8 mouse cellular contexts compared by ENCODE assay signal in the genomic region with DNA sequence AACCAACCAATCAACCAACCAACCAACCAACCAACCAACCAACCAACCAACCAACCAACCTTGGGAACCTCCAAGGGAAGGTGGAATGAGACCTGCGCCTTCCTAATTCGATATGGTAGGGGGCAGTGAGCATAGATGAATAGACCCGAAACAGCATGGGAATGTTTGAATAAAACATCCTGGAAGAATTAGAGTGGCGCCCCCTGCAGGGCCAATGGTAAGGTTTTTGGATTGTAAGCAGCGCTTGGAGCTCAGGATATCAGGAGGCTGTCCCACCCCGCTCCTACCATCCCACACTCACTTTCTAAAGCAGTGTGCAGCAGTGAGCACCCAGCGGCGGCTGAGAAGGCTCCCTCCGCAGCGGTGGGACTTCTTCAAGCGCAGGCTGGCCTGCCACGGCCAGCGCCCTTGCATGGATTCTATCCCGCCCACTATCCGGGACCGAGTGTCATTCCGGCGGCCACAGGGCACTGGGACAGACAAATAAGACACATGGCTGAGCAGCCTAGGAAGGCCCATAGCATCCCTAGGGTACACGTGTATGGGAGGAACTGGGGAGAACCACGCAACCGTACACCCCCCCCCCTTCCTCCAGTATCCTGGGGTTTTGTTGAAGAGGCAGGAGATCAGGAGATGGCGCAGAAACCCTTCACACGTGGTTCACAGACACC. TPM values are rescaled to one million over a fixed set of nuclear protein-coding genes. Genes with fewer than 3 reads are reported as not detected.
DNase-seq lines count a peak whose midpoint lies in the region; ATAC-seq and TF ChIP-seq lines count a peak whose summit lies in the region.

No protein-coding gene starts in this region.

- peak overlapping the region; percentile 45 for H3K4me3 ChIP-seq in hindbrain, embryonic 10.5 days
- H3K4me3 ChIP-seq in hindbrain, embryonic 16.5 days (ENCODE audit: low read length): no peak overlapping the region
- no peak overlapping the region for H3K4me3 ChIP-seq in bone marrow macrophage, adult 2 months (ENCODE audit: insufficient read depth, low read length)

- no peaks in the 10 kb centered on the region for H3K9me3 ChIP-seq in hindbrain, embryonic 10.5 days
- H3K9me3 ChIP-seq in hindbrain, embryonic 16.5 days (ENCODE audit: control insufficient read depth, low read length): no peaks in the 10 kb centered on the region

- 38% methylated on average over 23 of the region's 23 CpGs for WGBS in hindbrain, embryonic 10.5 days
- WGBS in hindbrain, embryonic 16.5 days: 42% methylated on average over 23 of the region's 23 CpGs

- TF ChIP-seq CTCF in bone marrow macrophage, adult 2 months (IDR thresholded peaks at IDR 0.05; ENCODE audit: low read depth, low read length): 0 out of 2 replicates have a peak, but pooled peaks have one; percentile 12

- H3K9ac ChIP-seq in hindbrain, embryonic 16.5 days (ENCODE audit: low read depth, low read length): no peak overlapping the region

- no peak for DNase-seq in hindbrain, embryonic 10.5 days (ENCODE audit: low spot score)
- DNase-seq in kidney, postnatal 10 days: peak; percentile 28
- DNase-seq in naive thymus-derived CD4-positive, alpha-beta T cell, adult 2 months (ENCODE audit: low read depth): peak; percentile 57
- no peak for DNase-seq in cerebellum, adult 11 months
- DNase-seq in frontal cortex, adult 2 months (ENCODE audit: extremely low spot score in 1 of 2, low spot score in 1 of 2): no peak

- no peak overlapping the region; the same call in 1 of the 2 replicates for H3K4me2 ChIP-seq in hindbrain, embryonic 16.5 days (ENCODE audit: low read length)

- peaks cover 11% of the 10 kb centered on the region; the same call in 1 of the 2 replicates for H3K4me1 ChIP-seq in hindbrain, embryonic 10.5 days (replicated peaks)
- no peaks in the 10 kb centered on the region for H3K4me1 ChIP-seq in hindbrain, embryonic 16.5 days (ENCODE audit: control insufficient read depth, insufficient read depth, low read depth, low read length)
- H3K4me1 ChIP-seq in bone marrow macrophage, adult 2 months (ENCODE audit: control insufficient read depth, insufficient read depth, low read length): no peaks in the 10 kb centered on the region

- H3K27me3 ChIP-seq in hindbrain, embryonic 10.5 days (ENCODE audit: insufficient read depth, poor library complexity, severe bottlenecking): peaks cover 15% of the 10 kb centered on the region
- H3K27me3 ChIP-seq in hindbrain, embryonic 16.5 days (replicated peaks; ENCODE audit: control insufficient read depth, insufficient read depth, low read length): peaks cover 3% of the 10 kb centered on the region; the same call in 1 of the 2 replicates

- no peaks in the 10 kb centered on the region for H3K36me3 ChIP-seq in hindbrain, embryonic 10.5 days
- no peaks in the 10 kb centered on the region for H3K36me3 ChIP-seq in hindbrain, embryonic 16.5 days (ENCODE audit: control insufficient read depth, insufficient read depth, low read length)

- H3K27ac ChIP-seq in hindbrain, embryonic 10.5 days: peak overlapping the region; percentile 23; the same call in 1 of the 2 replicates
- no peak overlapping the region for H3K27ac ChIP-seq in hindbrain, embryonic 16.5 days (ENCODE audit: low read depth, low read length)
- no peak overlapping the region for H3K27ac ChIP-seq in bone marrow macrophage, adult 2 months (ENCODE audit: insufficient read depth, low read depth, low read length)

- ATAC-seq in hindbrain, embryonic 16.5 days: no peak; the same call in 1 of the 2 replicates
- no peak for ATAC-seq in erythroid progenitor cell, adult 5-6 weeks (replicated peaks; ENCODE audit: low FRiP score, poor library complexity, severe bottlenecking)

- TF ChIP-seq POLR2A in bone marrow macrophage, adult 2 months (IDR thresholded peaks at IDR 0.05; ENCODE audit: borderline replicate concordance, low read depth, low read length): no peak

RNA-seq across cellular contexts. Expression of a gene that starts 0.4 kb away (rescaled TPM):
- polyA plus RNA-seq in hindbrain, embryonic 10.5 days (2016; fragmentation: Nextera tagmentation; extraction: Ambion mirVana): not detected in 2 replicates
- polyA plus RNA-seq in hindbrain, embryonic 16.5 days (2015; fragmentation: Nextera tagmentation; extraction: Ambion mirVana): 0.14 TPM in 1 of 2 replicates, not detected in the other
- not detected in 2 replicates for polyA plus RNA-seq in bone marrow macrophage, adult 2 months (2012; ENCODE audit: insufficient read depth, insufficient read length, missing spikeins)
- total RNA-seq in erythroid progenitor cell, adult 5-6 weeks (2015; ENCODE audit: low replicate concordance): not detected in 2 replicates
- total RNA-seq in erythroid progenitor cell, adult 5-6 weeks (2017; ENCODE audit: low replicate concordance): not detected in 2 replicates
- polyA plus RNA-seq in frontal cortex, adult 2 months (2012; rRNA removed): 0.06 and 0.10 TPM in 2 replicates

RNA-seq across cellular contexts. Expression of a gene that starts 0.7 kb away (rescaled TPM):
- polyA plus RNA-seq in hindbrain, embryonic 10.5 days (2016; fragmentation: Nextera tagmentation; extraction: Ambion mirVana): 1.6 and 1.9 TPM in 2 replicates
- polyA plus RNA-seq in hindbrain, embryonic 16.5 days (2015; fragmentation: Nextera tagmentation; extraction: Ambion mirVana): 1.2 and 2.0 TPM in 2 replicates
- not detected in 2 replicates for polyA plus RNA-seq in bone marrow macrophage, adult 2 months (2012; ENCODE audit: insufficient read depth, insufficient read length, missing spikeins)
- total RNA-seq in erythroid progenitor cell, adult 5-6 weeks (2015; ENCODE audit: low replicate concordance): not detected in 2 replicates
- not detected in 2 replicates for total RNA-seq in erythroid progenitor cell, adult 5-6 weeks (2017; ENCODE audit: low replicate concordance)
- 0.10 and 0.15 TPM in 2 replicates for polyA plus RNA-seq in frontal cortex, adult 2 months (2012; rRNA removed)

RNA-seq across cellular contexts. Expression of a gene that starts 7.4 kb away (rescaled TPM):
- 0.24 TPM in 1 of 2 replicates, not detected in the other for polyA plus RNA-seq in hindbrain, embryonic 10.5 days (2016; fragmentation: Nextera tagmentation; extraction: Ambion mirVana)
- 0.17 TPM in 1 of 2 replicates, not detected in the other for polyA plus RNA-seq in hindbrain, embryonic 16.5 days (2015; fragmentation: Nextera tagmentation; extraction: Ambion mirVana)
- polyA plus RNA-seq in bone marrow macrophage, adult 2 months (2012; ENCODE audit: insufficient read depth, insufficient read length, missing spikeins): not detected in 2 replicates
- not detected in 2 replicates for total RNA-seq in erythroid progenitor cell, adult 5-6 weeks (2015; ENCODE audit: low replicate concordance)
- total RNA-seq in erythroid progenitor cell, adult 5-6 weeks (2017; ENCODE audit: low replicate concordance): not detected in 2 replicates
- 0.16 and 1.0 TPM in 2 replicates for polyA plus RNA-seq in frontal cortex, adult 2 months (2012; rRNA removed)

RNA-seq across cellular contexts. Expression of a gene that starts 14.3 kb away (rescaled TPM):
- 1,118 and 1,222 TPM in 2 replicates for polyA plus RNA-seq in hindbrain, embryonic 10.5 days (2016; fragmentation: Nextera tagmentation; extraction: Ambion mirVana)
- polyA plus RNA-seq in hindbrain, embryonic 16.5 days (2015; fragmentation: Nextera tagmentation; extraction: Ambion mirVana): 1,167 and 1,245 TPM in 2 replicates
- polyA plus RNA-seq in bone marrow macrophage, adult 2 months (2012; ENCODE audit: insufficient read depth, insufficient read length, missing spikeins): 240 and 243 TPM in 2 replicates
- 137 and 167 TPM in 2 replicates for total RNA-seq in erythroid progenitor cell, adult 5-6 weeks (2015; ENCODE audit: low replicate concordance)
- 51.7 and 117 TPM in 2 replicates for total RNA-seq in erythroid progenitor cell, adult 5-6 weeks (2017; ENCODE audit: low replicate concordance)
- 610 and 742 TPM in 2 replicates for polyA plus RNA-seq in frontal cortex, adult 2 months (2012; rRNA removed)

RNA-seq across cellular contexts. Expression of a gene that starts 24.6 kb away (rescaled TPM):
- not detected in 2 replicates for polyA plus RNA-seq in hindbrain, embryonic 10.5 days (2016; fragmentation: Nextera tagmentation; extraction: Ambion mirVana)
- polyA plus RNA-seq in hindbrain, embryonic 16.5 days (2015; fragmentation: Nextera tagmentation; extraction: Ambion mirVana): not detected in 2 replicates
- not detected in 2 replicates for polyA plus RNA-seq in bone marrow macrophage, adult 2 months (2012; ENCODE audit: insufficient read depth, insufficient read length, missing spikeins)
- not detected in 2 replicates for total RNA-seq in erythroid progenitor cell, adult 5-6 weeks (2015; ENCODE audit: low replicate concordance)
- total RNA-seq in erythroid progenitor cell, adult 5-6 weeks (2017; ENCODE audit: low replicate concordance): not detected in 2 replicates
- not detected in 2 replicates for polyA plus RNA-seq in frontal cortex, adult 2 months (2012; rRNA removed)

Comparison
In these comparisons a context has a peak if more than half of its experiments do, and no peak if none do; other contexts are left out.
1. DNase-seq: peak in kidney, postnatal 10 days (single experiment) and naive thymus-derived CD4-positive, alpha-beta T cell, adult 2 months (single experiment); none in hindbrain, embryonic 10.5 days (single experiment), cerebellum, adult 11 months (single experiment) and frontal cortex, adult 2 months (0 of 2).